Mouse (Mus musculus): ENCODE measurements around the gene Tceal3.
"Not testable (repeated sequence)": the region's sequence is repeated elsewhere in the genome, so short reads cannot be mapped to it uniquely, and the experiment has no call there.

Gene Tceal3

GRCm38 (mm10) chrX:136707446-136708167 lies 117.0 kb downstream of the Tceal3 start, which contains the start of gene Tceal1:
Tceal1 (plus strand) TSS chrX:136707982.
- peak; percentile 61 to 72 for DNase-seq (ENCODE audit: low spot score in 2 of 2)

DNA sequence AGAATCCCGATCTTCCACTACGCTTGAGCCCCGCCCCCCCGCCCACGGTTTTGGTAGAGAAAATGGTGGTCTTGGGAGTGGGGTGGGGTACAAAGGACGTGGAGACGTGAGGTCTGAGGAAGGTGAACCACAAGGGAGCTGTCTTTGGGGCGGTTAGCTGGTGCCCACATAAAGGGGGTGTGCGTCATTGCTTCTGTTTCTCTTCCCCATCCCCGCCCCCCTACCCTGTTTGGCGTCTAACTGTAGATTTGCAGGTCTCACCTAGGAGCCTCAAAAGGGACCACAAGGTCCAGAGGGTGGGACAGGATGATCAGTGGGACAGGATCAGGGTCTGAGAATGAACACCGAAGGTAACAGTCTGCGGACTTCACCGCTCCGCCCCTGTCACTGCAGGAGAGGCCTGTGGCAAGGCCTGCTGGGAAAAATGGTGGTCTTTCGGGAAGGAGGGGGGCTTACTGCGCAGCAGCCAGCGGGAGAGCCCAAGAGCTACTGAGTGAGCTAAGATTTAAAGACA lies 117.6 kb downstream of the Tceal3 start:
- DNase-seq (ENCODE audit: low spot score in 2 of 2): peak; percentile 36 to 41

DNA sequence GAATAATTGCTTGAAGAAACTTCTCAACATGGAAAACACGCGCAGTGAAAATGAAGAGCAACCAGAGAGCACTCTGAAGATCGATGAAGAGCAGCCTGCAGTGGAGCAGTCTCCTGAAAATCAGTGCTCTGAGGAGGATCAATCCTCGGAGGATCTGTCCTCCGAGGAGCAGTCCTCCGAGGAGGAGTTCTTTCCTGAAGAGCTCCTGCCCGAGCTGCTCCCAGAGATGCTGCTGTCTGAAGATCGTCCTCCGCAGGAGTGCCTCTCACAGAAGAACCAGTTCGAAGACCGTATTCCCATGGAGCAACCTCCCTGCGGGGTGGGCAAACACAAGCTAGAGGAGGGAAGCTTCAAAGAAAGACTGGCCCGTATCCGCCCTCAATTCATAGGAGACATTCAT lies 118.1 kb downstream of the Tceal3 start:
- peak in 1 of 2 experiments; percentile 9 for DNase-seq (ENCODE audit: low spot score in 2 of 2)

DNA sequence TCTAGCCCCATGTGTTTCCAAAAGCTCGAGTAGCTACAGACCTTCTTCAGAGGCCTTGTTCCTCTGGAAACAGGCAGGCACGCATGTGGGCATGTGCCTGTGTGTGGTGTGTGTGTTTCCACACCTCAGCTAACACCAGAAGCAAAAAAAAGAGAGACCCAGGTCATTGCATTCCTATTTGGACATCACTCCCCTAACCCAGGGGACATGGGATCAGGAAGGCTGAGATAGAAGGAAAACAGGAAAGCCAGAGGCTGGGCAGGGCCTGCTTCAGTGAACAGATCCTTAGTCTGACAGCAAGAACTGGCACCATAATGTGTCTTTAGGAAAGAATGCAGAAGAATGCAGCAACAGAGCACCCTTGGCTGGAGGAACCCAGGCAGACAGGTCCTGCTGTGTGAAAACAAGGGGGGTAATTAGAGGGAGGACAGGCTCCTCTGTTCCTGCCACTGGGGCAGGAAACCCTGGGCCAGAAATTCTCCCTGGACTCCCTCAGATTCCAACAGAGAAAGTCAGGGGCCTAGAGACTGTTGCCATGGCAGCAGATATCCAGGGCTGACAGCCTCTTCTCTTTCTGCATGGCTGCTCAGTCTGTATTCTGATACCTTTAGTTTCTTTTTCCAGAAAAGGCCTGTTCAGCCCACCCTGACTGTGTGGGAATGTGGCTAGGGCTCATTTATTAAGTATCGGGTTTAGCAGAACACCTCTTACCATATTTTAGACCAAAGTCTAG lies 124.3 kb downstream of the Tceal3 start:
- not testable (repeated sequence) for DNase-seq (ENCODE audit: low spot score in 2 of 2)

Measured in frontal cortex, postnatal 36 days (tissue).